Mouse (Mus musculus): Measurements from ENCODE around the gene Fut8. TPM values are rescaled to one million over a fixed set of nuclear protein-coding genes. Genes with fewer than 3 reads are reported as not detected.

Fut8 gene
- total RNA-seq, 2 experiments from 2014 or later = 60.6 to 61.7 TPM

- TF ChIP-seq CTCF (IDR thresholded peaks at IDR 0.05) = no peak
- H3K4me3 ChIP-seq = no peak overlapping the region
- intact Hi-C loops (cut with DNase I) = no loop called here
- DNase-seq (ENCODE audit: extremely low spot score in 1 of 2, low spot score in 2 of 2) = no peak
- no peak overlapping the region for H3K27ac ChIP-seq
These were observed 54.7 kb downstream of the Fut8 start for GRCm38 (mm10) chr12:77292375-77293258.

- TF ChIP-seq CTCF (IDR thresholded peaks at IDR 0.05) = no peak
- Histone ChIP-seq H3K4me3 (no peak overlapping the region), H3K27ac (no peak overlapping the region)
- DNase-seq (ENCODE audit: extremely low spot score in 1 of 2, low spot score in 2 of 2) = no peak
- intact Hi-C loops (cut with DNase I) = no loop called here
These were observed 58.2 kb downstream of the Fut8 start for GRCm38 (mm10) chr12:77296119-77296518.

- H3K4me3 ChIP-seq = no peak overlapping the region
- TF ChIP-seq CTCF (IDR thresholded peaks at IDR 0.05) = no peak
- intact Hi-C loops (cut with DNase I) = no loop called here
- H3K27ac ChIP-seq = no peak overlapping the region
- DNase-seq (ENCODE audit: extremely low spot score in 1 of 2, low spot score in 2 of 2) = no peak
These were observed 59.2 kb downstream of the Fut8 start for GRCm38 (mm10) chr12:77297114-77297513.

- intact Hi-C loops (cut with DNase I) = no loop called here
- no peak for TF ChIP-seq CTCF (IDR thresholded peaks at IDR 0.05)
These were observed 59.9 kb downstream of the Fut8 start for GRCm38 (mm10) chr12:77297858-77298257.

GRCm38 (mm10) chr12:77302011-77302410 is 64.1 kb downstream of the Fut8 start:
- no peak overlapping the region for H3K4me3 ChIP-seq
- no peak overlapping the region for H3K27ac ChIP-seq
- TF ChIP-seq CTCF (IDR thresholded peaks at IDR 0.05) = no peak
- DNase-seq (ENCODE audit: extremely low spot score in 1 of 2, low spot score in 2 of 2) = no peak
- intact Hi-C loops (cut with DNase I) = no loop called here

More at GRCm38 (mm10) chr12:77297858-77298257, 59.9 kb downstream of the Fut8 start:
- no peak for DNase-seq (ENCODE audit: extremely low spot score in 1 of 2, low spot score in 2 of 2)
- Histone ChIP-seq H3K27ac (no peak overlapping the region), H3K4me3 (no peak overlapping the region)

GRCm38 (mm10) chr12:77303367-77303766 is 65.4 kb downstream of the Fut8 start:
- H3K4me3 ChIP-seq = no peak overlapping the region
- intact Hi-C loops (cut with DNase I) = no loop called here
- H3K27ac ChIP-seq = no peak overlapping the region
- DNase-seq (ENCODE audit: extremely low spot score in 1 of 2, low spot score in 2 of 2) = no peak
- TF ChIP-seq CTCF (IDR thresholded peaks at IDR 0.05) = no peak

- TF ChIP-seq CTCF (IDR thresholded peaks at IDR 0.05) = no peak
- H3K4me3 ChIP-seq = no peak overlapping the region
- intact Hi-C loops (cut with DNase I) = no loop called here
- H3K27ac ChIP-seq = no peak overlapping the region
- DNase-seq (ENCODE audit: extremely low spot score in 1 of 2, low spot score in 2 of 2) = no peak
These were observed 67.6 kb downstream of the Fut8 start for GRCm38 (mm10) chr12:77305502-77305901.

- intact Hi-C loops (cut with DNase I) = no loop called here
- TF ChIP-seq CTCF (IDR thresholded peaks at IDR 0.05) = no peak
- no peak for DNase-seq (ENCODE audit: extremely low spot score in 1 of 2, low spot score in 2 of 2)
- no peak overlapping the region for H3K4me3 ChIP-seq
- H3K27ac ChIP-seq = no peak overlapping the region
These were observed 68.9 kb downstream of the Fut8 start for GRCm38 (mm10) chr12:77306759-77307314.

GRCm38 (mm10) chr12:77309507-77309906 is 71.6 kb downstream of the Fut8 start:
- intact Hi-C loops (cut with DNase I) = no loop called here
- no peak for DNase-seq (ENCODE audit: extremely low spot score in 1 of 2, low spot score in 2 of 2)
- no peak for TF ChIP-seq CTCF (IDR thresholded peaks at IDR 0.05)
- Histone ChIP-seq H3K4me3 (no peak overlapping the region), H3K27ac (no peak overlapping the region)

GRCm38 (mm10) chr12:77313502-77313901 is 75.6 kb downstream of the Fut8 start:
- no peak for DNase-seq (ENCODE audit: extremely low spot score in 1 of 2, low spot score in 2 of 2)
- intact Hi-C loops (cut with DNase I) = no loop called here
- no peak for TF ChIP-seq CTCF (IDR thresholded peaks at IDR 0.05)
- Histone ChIP-seq H3K27ac (no peak overlapping the region), H3K4me3 (no peak overlapping the region)

GRCm38 (mm10) chr12:77324142-77324541 is 86.2 kb downstream of the Fut8 start:
- DNase-seq (ENCODE audit: extremely low spot score in 1 of 2, low spot score in 2 of 2) = no peak
- intact Hi-C loops (cut with DNase I) = no loop called here
- H3K4me3 ChIP-seq = no peak overlapping the region
- no peak overlapping the region for H3K27ac ChIP-seq
- TF ChIP-seq CTCF (IDR thresholded peaks at IDR 0.05) = no peak

- intact Hi-C loops (cut with DNase I) = no loop called here
- Histone ChIP-seq H3K4me3 (no peak overlapping the region), H3K27ac (no peak overlapping the region)
- no peak for DNase-seq (ENCODE audit: extremely low spot score in 1 of 2, low spot score in 2 of 2)
- no peak for TF ChIP-seq CTCF (IDR thresholded peaks at IDR 0.05)
These were observed 108.6 kb downstream of the Fut8 start for GRCm38 (mm10) chr12:77346521-77346920.

- no peak for DNase-seq (ENCODE audit: extremely low spot score in 1 of 2, low spot score in 2 of 2)
- no peak for TF ChIP-seq CTCF (IDR thresholded peaks at IDR 0.05)
- Histone ChIP-seq H3K27ac (no peak overlapping the region), H3K4me3 (no peak overlapping the region)
- intact Hi-C loops (cut with DNase I) = no loop called here
These were observed 111.6 kb downstream of the Fut8 start for GRCm38 (mm10) chr12:77349543-77349942.

Data from left cerebral cortex, adult 2 months (tissue).